In genomic region chr7:140828171-140828881, GRCm38 (mm10) we compare ENCODE assay signal across 8 mouse cellular contexts. TPM values are rescaled to one million over a fixed set of nuclear protein-coding genes. Genes with fewer than 3 reads are reported as not detected.
A peak's percentile ranks its signal among the peaks of the same experiment; 100 is the strongest.
DNase-seq lines count a peak whose midpoint lies in the region; ATAC-seq and TF ChIP-seq lines count a peak whose summit lies in the region.

No protein-coding gene starts in this region.

- H3K4me3 ChIP-seq in hindbrain, embryonic 11.5 days (ENCODE audit: low read depth, low read length), result no peak overlapping the region
- no peak overlapping the region for H3K4me3 ChIP-seq in hindbrain, embryonic 12.5 days
- H3K4me3 ChIP-seq in layer of hippocampus, adult 2 months, result peak overlapping the region; percentile 27; the same call in 1 of the 2 replicates

- no peaks in the 10 kb centered on the region for H3K9me3 ChIP-seq in hindbrain, embryonic 11.5 days (ENCODE audit: control insufficient read depth, low read length)
- H3K9me3 ChIP-seq in hindbrain, embryonic 12.5 days (replicated peaks), result no peaks in the 10 kb centered on the region

- H3K4me2 ChIP-seq in hindbrain, embryonic 11.5 days (replicated peaks; ENCODE audit: low read depth, low read length), result no peak overlapping the region
- no peak overlapping the region for H3K4me2 ChIP-seq in hindbrain, embryonic 12.5 days (replicated peaks)

- H3K4me1 ChIP-seq in hindbrain, embryonic 11.5 days (replicated peaks; ENCODE audit: control insufficient read depth, insufficient read depth, low read length), result no peaks in the 10 kb centered on the region
- no peaks in the 10 kb centered on the region for H3K4me1 ChIP-seq in hindbrain, embryonic 12.5 days

- peak; percentile 81 for TF ChIP-seq CTCF in layer of hippocampus, adult 2 months (conservative IDR thresholded peaks at IDR 0.05)

- 37% methylated on average over 8 of the region's 8 CpGs for WGBS in hindbrain, embryonic 11.5 days
- WGBS in hindbrain, embryonic 12.5 days, result 40% methylated on average over 8 of the region's 8 CpGs

- peak; percentile 37 for DNase-seq in hindbrain, embryonic 11.5 days (ENCODE audit: low spot score)
- DNase-seq in adipocyte (ENCODE audit: low spot score), result peak; percentile 39
- peak; percentile 57 for DNase-seq in fibroblast of lung, adult 2 months (ENCODE audit: low read depth)
- peak; percentile 61 to 71 for DNase-seq in layer of hippocampus, adult 2 months (ENCODE audit: low spot score in 2 of 2)
- DNase-seq in urinary bladder, postnatal 14 days (ENCODE audit: low spot score), result no peak

- no peaks in the 10 kb centered on the region for H3K36me3 ChIP-seq in hindbrain, embryonic 11.5 days (ENCODE audit: control insufficient read depth, insufficient read depth, low read length)
- no peaks in the 10 kb centered on the region for H3K36me3 ChIP-seq in hindbrain, embryonic 12.5 days

- ATAC-seq in hindbrain, embryonic 11.5 days (ENCODE audit: low FRiP score), result no peak
- no peak for ATAC-seq in hindbrain, embryonic 12.5 days (ENCODE audit: low FRiP score)
- peak; percentile 87 for ATAC-seq in megakaryocyte-erythroid progenitor cell, adult 5-6 weeks (replicated peaks; ENCODE audit: low FRiP score, low TSS enrichment, poor library complexity, severe bottlenecking)
- ATAC-seq in inflammation-experienced regulatory T-cells, adult 6 months, result no peak

- no peak overlapping the region for H3K27ac ChIP-seq in hindbrain, embryonic 11.5 days (ENCODE audit: low read depth, low read length)
- no peak overlapping the region for H3K27ac ChIP-seq in hindbrain, embryonic 12.5 days
- peak overlapping the region; percentile 93 for H3K27ac ChIP-seq in layer of hippocampus, adult 2 months

- no peaks in the 10 kb centered on the region for H3K27me3 ChIP-seq in hindbrain, embryonic 11.5 days (ENCODE audit: control insufficient read depth, insufficient read depth, low read length)
- H3K27me3 ChIP-seq in hindbrain, embryonic 12.5 days, result no peaks in the 10 kb centered on the region

- H3K9ac ChIP-seq in hindbrain, embryonic 11.5 days (ENCODE audit: low read depth, low read length), result no peak overlapping the region
- H3K9ac ChIP-seq in hindbrain, embryonic 12.5 days, result no peak overlapping the region

RNA-seq across cellular contexts. Expression of gene Zfp941, which starts 6.3 kb away (rescaled TPM):
- 6.4 and 8.1 TPM in 2 replicates for polyA plus RNA-seq in hindbrain, embryonic 11.5 days (2014; fragmentation: Nextera tagmentation; extraction: Ambion mirVana)
- 12.3 and 13.4 TPM in 2 replicates for polyA plus RNA-seq in hindbrain, embryonic 12.5 days (2016; fragmentation: Nextera tagmentation; extraction: Ambion mirVana)
- total RNA-seq in layer of hippocampus, adult 2 months (2021), result 10 to 100 TPM; 10.7 to 18.0 TPM
- total RNA-seq in megakaryocyte-erythroid progenitor cell, adult 5-6 weeks (2014; fragmentation: Nextera tagmentation), result 4.0 TPM in 1 of 2 replicates, not detected in the other
- total RNA-seq in megakaryocyte-erythroid progenitor cell, adult 5-6 weeks (2017), result 0.56 and 2.7 TPM in 2 replicates
- polyA plus RNA-seq in inflammation-experienced regulatory T-cells, adult 6 months (2017; shearing (Covaris generic)), result under 1 TPM in 2 of 3 experiments, not detected in 1; 0.40 TPM

RNA-seq across cellular contexts. Expression of gene Urah, which starts 6.5 kb away (rescaled TPM):
- 0.25 TPM in 1 of 2 replicates, not detected in the other for polyA plus RNA-seq in hindbrain, embryonic 11.5 days (2014; fragmentation: Nextera tagmentation; extraction: Ambion mirVana)
- polyA plus RNA-seq in hindbrain, embryonic 12.5 days (2016; fragmentation: Nextera tagmentation; extraction: Ambion mirVana), result 0.93 TPM in 1 of 2 replicates, not detected in the other
- 1 to 10 TPM; 1.1 to 1.4 TPM for total RNA-seq in layer of hippocampus, adult 2 months (2021)
- not detected in 2 replicates for total RNA-seq in megakaryocyte-erythroid progenitor cell, adult 5-6 weeks (2014; fragmentation: Nextera tagmentation)
- not detected in 2 replicates for total RNA-seq in megakaryocyte-erythroid progenitor cell, adult 5-6 weeks (2017)
- polyA plus RNA-seq in inflammation-experienced regulatory T-cells, adult 6 months (2017; shearing (Covaris generic)), result not detected

RNA-seq across cellular contexts. Expression of gene Scgb1c1, which starts 17.0 kb away (rescaled TPM):
- polyA plus RNA-seq in hindbrain, embryonic 11.5 days (2014; fragmentation: Nextera tagmentation; extraction: Ambion mirVana), result not detected in 2 replicates
- polyA plus RNA-seq in hindbrain, embryonic 12.5 days (2016; fragmentation: Nextera tagmentation; extraction: Ambion mirVana), result not detected in 2 replicates
- total RNA-seq in layer of hippocampus, adult 2 months (2021), result not detected
- total RNA-seq in megakaryocyte-erythroid progenitor cell, adult 5-6 weeks (2014; fragmentation: Nextera tagmentation), result not detected in 2 replicates
- total RNA-seq in megakaryocyte-erythroid progenitor cell, adult 5-6 weeks (2017), result not detected in 2 replicates
- polyA plus RNA-seq in inflammation-experienced regulatory T-cells, adult 6 months (2017; shearing (Covaris generic)), result not detected

RNA-seq across cellular contexts. Expression of gene Odf3, which starts 19.3 kb away (rescaled TPM):
- polyA plus RNA-seq in hindbrain, embryonic 11.5 days (2014; fragmentation: Nextera tagmentation; extraction: Ambion mirVana), result not detected in 2 replicates
- not detected in 2 replicates for polyA plus RNA-seq in hindbrain, embryonic 12.5 days (2016; fragmentation: Nextera tagmentation; extraction: Ambion mirVana)
- total RNA-seq in layer of hippocampus, adult 2 months (2021), result not detected
- not detected in 2 replicates for total RNA-seq in megakaryocyte-erythroid progenitor cell, adult 5-6 weeks (2014; fragmentation: Nextera tagmentation)
- total RNA-seq in megakaryocyte-erythroid progenitor cell, adult 5-6 weeks (2017), result not detected in 2 replicates
- not detected for polyA plus RNA-seq in inflammation-experienced regulatory T-cells, adult 6 months (2017; shearing (Covaris generic))

RNA-seq across cellular contexts. Expression of gene Gm45785, which starts 27.8 kb away (rescaled TPM):
- polyA plus RNA-seq in hindbrain, embryonic 11.5 days (2014; fragmentation: Nextera tagmentation; extraction: Ambion mirVana), result not detected in 2 replicates
- not detected in 2 replicates for polyA plus RNA-seq in hindbrain, embryonic 12.5 days (2016; fragmentation: Nextera tagmentation; extraction: Ambion mirVana)
- total RNA-seq in layer of hippocampus, adult 2 months (2021), result 1 to 10 TPM in 1 of 2 experiments, not detected in 1; 1.8 TPM
- total RNA-seq in megakaryocyte-erythroid progenitor cell, adult 5-6 weeks (2014; fragmentation: Nextera tagmentation), result not detected in 2 replicates
- 3.0 TPM in 1 of 2 replicates, not detected in the other for total RNA-seq in megakaryocyte-erythroid progenitor cell, adult 5-6 weeks (2017)
- not detected for polyA plus RNA-seq in inflammation-experienced regulatory T-cells, adult 6 months (2017; shearing (Covaris generic))
